Mouse (Mus musculus): ENCODE results near the gene Fam89b. TPM values are rescaled to one million over a fixed set of nuclear protein-coding genes. Genes with fewer than 3 reads are reported as not detected.

The Fam89b gene
- total RNA-seq, 4 experiments from 2014 or later: 17.0 to 18.5 (median 18.2) TPM

- no peak for DNase-seq (ENCODE audit: low spot score in 2 of 2)
Observed at GRCm38 (mm10) chr19:5686437-5686836, 43.0 kb downstream of the Fam89b start.

- no peak for DNase-seq (ENCODE audit: low spot score in 2 of 2)
Observed at GRCm38 (mm10) chr19:5685861-5686260, 43.6 kb downstream of the Fam89b start.

- no peak for DNase-seq (ENCODE audit: low spot score in 2 of 2)
Observed at GRCm38 (mm10) chr19:5685431-5685830, 44.0 kb downstream of the Fam89b start.

GRCm38 (mm10) chr19:5684985-5685384, 44.5 kb downstream of the Fam89b start:
- no peak for DNase-seq (ENCODE audit: low spot score in 2 of 2)

GRCm38 (mm10) chr19:5684236-5684635, 45.2 kb downstream of the Fam89b start:
- no peak for DNase-seq (ENCODE audit: low spot score in 2 of 2)

GRCm38 (mm10) chr19:5680432-5680831, 49.0 kb downstream of the Fam89b start:
- no peak for DNase-seq (ENCODE audit: low spot score in 2 of 2)

Small RNA genes lying within 50 kb of the gene (microRNA-seq; reads per million reads assigned to microRNA genes)
- not detected for gene Mir6987

Other genes with a start within 250 kb of the Fam89b start
- 10 to 100 TPM; 18.5 to 22.8 (median 21.2) TPM for gene Mus81, start 241.3 kb downstream of the Fam89b start, total RNA-seq (2022)
- 10 to 100 TPM; 44.8 to 57.2 (median 51.2) TPM for gene Cfl1, start 239.2 kb downstream of the Fam89b start, total RNA-seq (2022)
- gene 1700020D05Rik, start 225.9 kb downstream of the Fam89b start, total RNA-seq (2022): under 1 TPM in 3 of 4 experiments, not detected in 1; 0.31 to 0.67 (median 0.47) TPM
- 1 to 10 TPM; 5.3 to 6.4 (median 5.9) TPM for gene Snx32, start 219.1 kb downstream of the Fam89b start, total RNA-seq (2022)
- not detected for gene Ovol1, start 169.0 kb downstream of the Fam89b start, total RNA-seq (2022)
- 1 to 10 TPM; 2.0 to 2.6 (median 2.5) TPM for gene Ap5b1, start 161.6 kb downstream of the Fam89b start, total RNA-seq (2022)
- gene Rnaseh2c, start 127.8 kb downstream of the Fam89b start, total RNA-seq (2022): 10 to 100 TPM; 40.5 to 63.8 (median 50.9) TPM
- gene Kat5, start 119.4 kb downstream of the Fam89b start, total RNA-seq (2022): 10 to 100 TPM; 17.2 to 23.9 (median 21.6) TPM
- gene Rela, start 92.2 kb downstream of the Fam89b start, total RNA-seq (2022): 10 to 100 TPM; 13.8 to 20.5 (median 15.0) TPM
- 1 to 10 TPM; 2.1 to 6.9 (median 6.3) TPM for gene Sipa1, start 65.9 kb downstream of the Fam89b start, total RNA-seq (2022)
- 1 to 10 TPM; 7.1 to 8.7 (median 8.1) TPM for gene Map3k11, start 40.9 kb downstream of the Fam89b start, total RNA-seq (2022)
- gene Pcnx3, start 40.7 kb downstream of the Fam89b start, total RNA-seq (2022): 10 to 100 TPM; 11.8 to 15.2 (median 13.7) TPM
- not detected for gene Kcnk7, start 25.3 kb downstream of the Fam89b start, total RNA-seq (2022)
- 100 to 1,000 TPM; 195 to 259 (median 242) TPM for gene Ehbp1l1, start 3.3 kb downstream of the Fam89b start, total RNA-seq (2022)
- gene Ltbp3, start 11.3 kb upstream of the Fam89b start, total RNA-seq (2022): 10 to 100 TPM; 32.6 to 42.8 (median 39.2) TPM
- gene Scyl1, start 41.8 kb upstream of the Fam89b start, total RNA-seq (2022): 10 to 100 TPM; 71.4 to 91.0 (median 82.6) TPM
- gene Frmd8, start 145.6 kb upstream of the Fam89b start, total RNA-seq (2022): 1 to 10 TPM; 2.7 to 4.5 (median 3.0) TPM
- 1 to 10 TPM in 3 of 4 experiments, under 1 TPM in 1; 0.80 to 1.3 (median 1.1) TPM for gene Slc25a45, start 148.2 kb upstream of the Fam89b start, total RNA-seq (2022)
- under 1 TPM; 0.12 to 0.34 (median 0.26) TPM for gene Tigd3, start 164.5 kb upstream of the Fam89b start, total RNA-seq (2022)
- gene Dpf2, start 183.4 kb upstream of the Fam89b start, total RNA-seq (2022): 10 to 100 TPM; 70.5 to 97.8 (median 77.4) TPM
- gene Cdc42ep2, start 195.2 kb upstream of the Fam89b start, total RNA-seq (2022): 1 to 10 TPM; 8.6 to 9.9 (median 8.7) TPM
- 1 to 10 TPM; 4.5 to 9.4 (median 7.2) TPM for gene Pola2, start 234.5 kb upstream of the Fam89b start, total RNA-seq (2022)

All from gastrocnemius, adult 8-10 months (tissue).